Mouse (Mus musculus) midbrain, embryonic 15.5 days (tissue): ENCODE data around the gene Dennd1a. TPM values are rescaled to one million over a fixed set of nuclear protein-coding genes. Genes with fewer than 3 reads are reported as not detected.

ENCODE experiments used
- ATAC-seq: fragments of 200-750 bp; cut with Nextera tagmentation; replicated peaks from 2 replicates; pipeline ENCODE4 v1.8.0; 2017; ENCODE audit warnings: moderate TSS enrichment
- H3K27ac ChIP-seq: fragments of 300-500 bp; sonication (generic); 2 replicates; pipeline ENCODE4 v1.5.1; 2015; ENCODE audit warnings: mild to moderate bottlenecking, inconsistent platforms
- H3K27me3 ChIP-seq: fragments of 300-500 bp; sonication (generic); replicated peaks from 2 replicates; pipeline ENCODE4 v1.6.1; 2015; ENCODE audit warnings: inconsistent platforms
- H3K36me3 ChIP-seq: fragments of 300-500 bp; sonication (generic); replicated peaks from 2 replicates; pipeline ENCODE4 v1.6.1; 2015; ENCODE audit warnings: inconsistent platforms
- H3K4me1 ChIP-seq: fragments of 300-500 bp; sonication (generic); 2 replicates; pipeline ENCODE4 v1.6.1; 2015; ENCODE audit warnings: inconsistent platforms
- H3K4me2 ChIP-seq: fragments of 300-500 bp; sonication (generic); 2 replicates; pipeline ENCODE4 v1.6.1; 2015; ENCODE audit warnings: inconsistent platforms, mild to moderate bottlenecking, moderate library complexity
- H3K4me3 ChIP-seq: fragments of 300-500 bp; sonication (generic); 2 replicates; pipeline ENCODE4 v1.5.1; 2015; ENCODE audit warnings: mild to moderate bottlenecking, inconsistent platforms
- H3K9ac ChIP-seq: fragments of 300-500 bp; sonication (generic); 2 replicates; pipeline ENCODE4 v1.6.1; 2015; ENCODE audit warnings: mild to moderate bottlenecking, inconsistent platforms
- H3K9me3 ChIP-seq: fragments of 300-500 bp; sonication (generic); 2 replicates; pipeline ENCODE4 v1.6.1; 2016; ENCODE audit warnings: inconsistent platforms
- WGBS: fragments of 180-500 bp; shearing (Covaris S2); methylation state at CpG from one replicate; pipeline ENCODE4 v1.1.7; 2015; ENCODE audit warnings: mixed read lengths; 5-methylcytosine and 5-hydroxymethylcytosine counted together
- polyA plus RNA-seq: library from polyadenylated mRNA; unstranded; fragments of >200 nt; fragmentation: Nextera tagmentation; extraction: Ambion mirVana; gene quantifications from 2 replicates; pipeline ENCODE4 v1.2.1, GENCODE M21; 2015

The Dennd1a gene
- polyA plus RNA-seq, 1 experiment from 2014 or later: 26.1 TPM

DNA sequence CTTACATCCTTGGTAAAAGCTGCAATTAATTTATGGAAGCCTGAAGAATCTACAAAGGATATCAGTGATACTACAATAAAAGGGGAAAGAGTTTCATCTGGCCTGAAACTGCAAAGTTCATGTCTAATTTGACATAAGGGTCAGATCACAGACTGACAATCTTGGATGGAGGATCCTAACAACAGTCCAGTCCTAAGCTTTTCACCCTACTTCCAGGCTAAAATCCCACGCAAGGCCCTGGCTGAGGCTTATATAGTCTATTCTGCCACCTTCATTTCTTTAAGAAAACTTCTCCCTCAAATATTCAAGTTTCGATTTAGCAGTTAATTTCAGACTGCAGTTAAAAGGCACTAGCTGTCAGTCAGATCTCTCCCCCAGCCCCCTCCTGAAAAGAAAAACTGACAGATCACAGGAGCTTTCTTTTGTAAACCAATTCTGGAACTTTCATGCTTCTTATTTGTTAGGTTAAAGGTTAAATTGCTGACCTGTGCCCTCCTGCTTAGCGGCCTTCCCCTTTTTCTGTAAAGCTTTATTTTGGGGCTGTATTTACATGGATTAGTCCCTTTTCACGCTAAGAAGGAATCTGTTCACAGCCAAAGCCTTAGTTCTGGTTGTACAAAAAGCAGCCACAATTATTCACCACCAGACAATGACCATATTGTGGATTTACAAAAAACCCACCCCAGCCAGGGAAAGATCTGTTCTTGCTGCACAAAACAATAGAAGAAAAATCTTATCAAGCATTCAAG lies 66.3 kb downstream of the Dennd1a start:
- Histone ChIP-seq H3K36me3 (no peaks in the 10 kb centered on the region), H3K27ac (no peak overlapping the region), H3K4me1 (no peaks in the 10 kb centered on the region), H3K4me3 (no peak overlapping the region), H3K9ac (no peak overlapping the region), H3K27me3 (peaks cover 36% of the 10 kb centered on the region), H3K9me3 (no peaks in the 10 kb centered on the region), H3K4me2 (no peak overlapping the region)
- ATAC-seq: no peak
- 13% methylated on average over 4 of the region's 4 CpGs for WGBS

DNA sequence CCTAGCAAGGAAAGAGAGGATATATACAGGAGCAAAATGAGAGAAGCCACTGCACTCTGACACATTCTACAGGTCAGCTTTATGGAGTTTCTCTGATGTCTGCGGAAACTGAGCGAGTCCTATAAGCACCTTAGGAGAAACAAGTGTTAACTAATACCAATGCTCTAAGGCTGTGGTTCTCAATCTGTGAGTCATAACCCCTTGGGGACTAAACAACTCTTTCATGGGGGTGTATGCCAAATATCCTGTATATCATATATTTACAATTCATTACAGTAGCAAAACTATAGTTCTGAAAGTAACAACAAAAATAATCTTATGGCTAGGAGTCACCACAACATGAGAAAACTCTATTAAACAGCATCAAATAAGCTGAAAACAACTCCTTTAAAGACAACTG lies 67.5 kb downstream of the Dennd1a start:
- no peaks in the 10 kb centered on the region for H3K4me1 ChIP-seq
- no peak overlapping the region for H3K4me3 ChIP-seq
- ATAC-seq: no peak
- no peak overlapping the region for H3K9ac ChIP-seq
- no peaks in the 10 kb centered on the region for H3K36me3 ChIP-seq
- H3K27me3 ChIP-seq: peaks cover 27% of the 10 kb centered on the region
- WGBS: 89% methylated on average over 2 of the region's 2 CpGs
- H3K9me3 ChIP-seq: no peaks in the 10 kb centered on the region
- no peak overlapping the region for H3K4me2 ChIP-seq
- no peak overlapping the region for H3K27ac ChIP-seq

- Histone ChIP-seq H3K4me2 (no peak overlapping the region), H3K9ac (no peak overlapping the region), H3K4me1 (no peaks in the 10 kb centered on the region), H3K9me3 (no peaks in the 10 kb centered on the region; the same call in 1 of the 2 replicates), H3K27me3 (peaks cover 16% of the 10 kb centered on the region; the same call in 1 of the 2 replicates), H3K36me3 (no peaks in the 10 kb centered on the region), H3K4me3 (no peak overlapping the region), H3K27ac (no peak overlapping the region)
- 84% methylated on average over 1 of the region's 1 CpGs for WGBS
- ATAC-seq: no peak
Observed at GRCm38 (mm10) chr2:38213041-38213440, 74.1 kb downstream of the Dennd1a start.

DNA sequence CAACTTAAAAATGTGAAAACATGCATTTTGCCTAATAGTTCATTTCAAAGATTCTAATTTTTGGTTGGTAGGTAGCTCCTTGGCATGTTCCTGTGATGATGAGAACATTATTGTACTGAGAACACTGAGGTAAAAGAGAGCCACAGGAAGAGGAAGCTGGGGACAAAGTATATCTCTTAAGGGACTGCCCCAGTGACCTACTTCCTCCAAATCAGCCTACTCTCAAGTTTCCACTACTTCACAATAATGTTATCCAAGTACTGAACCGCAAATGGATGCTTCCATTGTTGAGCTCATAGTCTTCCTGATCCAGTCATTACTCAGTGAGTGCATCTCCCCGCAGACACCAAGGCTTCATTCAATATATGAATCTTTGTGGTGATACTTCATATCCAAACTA lies 75.8 kb downstream of the Dennd1a start:
- peaks cover 7% of the 10 kb centered on the region; the same call in 1 of the 2 replicates for H3K27me3 ChIP-seq
- no peaks in the 10 kb centered on the region; the same call in 1 of the 2 replicates for H3K9me3 ChIP-seq
- no peak overlapping the region for H3K27ac ChIP-seq
- H3K36me3 ChIP-seq: no peaks in the 10 kb centered on the region
- ATAC-seq: no peak
- no peaks in the 10 kb centered on the region for H3K4me1 ChIP-seq
- no peak overlapping the region for H3K4me3 ChIP-seq
- no peak overlapping the region for H3K9ac ChIP-seq
- WGBS: 90% methylated on average over 2 of the region's 2 CpGs
- no peak overlapping the region for H3K4me2 ChIP-seq

DNA sequence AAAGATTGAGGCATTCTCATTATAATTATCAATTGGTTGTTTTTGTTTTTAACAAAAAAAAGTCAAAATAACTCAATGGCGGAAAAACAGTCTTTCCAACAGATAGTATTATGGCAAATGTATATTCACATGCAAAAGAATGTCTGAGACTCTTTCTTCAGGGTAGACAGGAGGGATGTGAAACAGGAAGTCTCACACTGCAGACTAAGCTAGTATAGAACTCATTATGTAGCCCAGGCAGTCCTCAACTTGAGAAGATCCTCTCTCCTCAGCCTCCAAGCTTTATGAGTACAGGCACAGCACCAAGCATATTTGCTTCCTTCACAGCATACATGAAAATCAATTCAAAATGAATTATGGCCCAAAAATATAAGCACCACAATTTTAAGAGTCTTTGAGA lies 79.4 kb downstream of the Dennd1a start:
- Histone ChIP-seq H3K27me3 (no peaks in the 10 kb centered on the region), H3K4me2 (no peak overlapping the region), H3K36me3 (no peaks in the 10 kb centered on the region), H3K9me3 (no peaks in the 10 kb centered on the region; the same call in 1 of the 2 replicates), H3K27ac (no peak overlapping the region), H3K9ac (no peak overlapping the region), H3K4me3 (no peak overlapping the region), H3K4me1 (no peaks in the 10 kb centered on the region)
- WGBS: 94% methylated on average over 1 of the region's 1 CpGs
- ATAC-seq: no peak

GRCm38 (mm10) chr2:38205281-38205680 lies 81.9 kb downstream of the Dennd1a start:
- WGBS: 74% methylated on average over 5 of the region's 5 CpGs
- ATAC-seq: no peak
- no peak overlapping the region for H3K9ac ChIP-seq
- H3K9me3 ChIP-seq: no peaks in the 10 kb centered on the region; the same call in 1 of the 2 replicates
- H3K4me1 ChIP-seq: no peaks in the 10 kb centered on the region
- no peak overlapping the region for H3K4me2 ChIP-seq
- no peak overlapping the region for H3K27ac ChIP-seq
- no peaks in the 10 kb centered on the region for H3K36me3 ChIP-seq
- no peaks in the 10 kb centered on the region for H3K27me3 ChIP-seq
- no peak overlapping the region for H3K4me3 ChIP-seq

- no peak for ATAC-seq
- H3K9me3 ChIP-seq: no peaks in the 10 kb centered on the region; the same call in 1 of the 2 replicates
- no peaks in the 10 kb centered on the region for H3K27me3 ChIP-seq
- no peak overlapping the region for H3K4me2 ChIP-seq
- WGBS: 57% methylated on average over 2 of the region's 2 CpGs
- H3K4me1 ChIP-seq: no peaks in the 10 kb centered on the region
- H3K4me3 ChIP-seq: no peak overlapping the region
- no peak overlapping the region for H3K9ac ChIP-seq
- H3K27ac ChIP-seq: no peak overlapping the region
- no peaks in the 10 kb centered on the region for H3K36me3 ChIP-seq
Observed at GRCm38 (mm10) chr2:38204696-38205095, 82.5 kb downstream of the Dennd1a start.

- peaks cover 6% of the 10 kb centered on the region for H3K4me1 ChIP-seq
- no peak for ATAC-seq
- no peak overlapping the region for H3K27ac ChIP-seq
- H3K36me3 ChIP-seq: no peaks in the 10 kb centered on the region
- no peak overlapping the region for H3K9ac ChIP-seq
- H3K27me3 ChIP-seq: no peaks in the 10 kb centered on the region
- H3K4me2 ChIP-seq: no peak overlapping the region
- H3K9me3 ChIP-seq: no peaks in the 10 kb centered on the region
- WGBS: 75% methylated on average over 1 of the region's 1 CpGs
- no peak overlapping the region for H3K4me3 ChIP-seq
Observed at GRCm38 (mm10) chr2:38198072-38198471, 89.1 kb downstream of the Dennd1a start.

DNA sequence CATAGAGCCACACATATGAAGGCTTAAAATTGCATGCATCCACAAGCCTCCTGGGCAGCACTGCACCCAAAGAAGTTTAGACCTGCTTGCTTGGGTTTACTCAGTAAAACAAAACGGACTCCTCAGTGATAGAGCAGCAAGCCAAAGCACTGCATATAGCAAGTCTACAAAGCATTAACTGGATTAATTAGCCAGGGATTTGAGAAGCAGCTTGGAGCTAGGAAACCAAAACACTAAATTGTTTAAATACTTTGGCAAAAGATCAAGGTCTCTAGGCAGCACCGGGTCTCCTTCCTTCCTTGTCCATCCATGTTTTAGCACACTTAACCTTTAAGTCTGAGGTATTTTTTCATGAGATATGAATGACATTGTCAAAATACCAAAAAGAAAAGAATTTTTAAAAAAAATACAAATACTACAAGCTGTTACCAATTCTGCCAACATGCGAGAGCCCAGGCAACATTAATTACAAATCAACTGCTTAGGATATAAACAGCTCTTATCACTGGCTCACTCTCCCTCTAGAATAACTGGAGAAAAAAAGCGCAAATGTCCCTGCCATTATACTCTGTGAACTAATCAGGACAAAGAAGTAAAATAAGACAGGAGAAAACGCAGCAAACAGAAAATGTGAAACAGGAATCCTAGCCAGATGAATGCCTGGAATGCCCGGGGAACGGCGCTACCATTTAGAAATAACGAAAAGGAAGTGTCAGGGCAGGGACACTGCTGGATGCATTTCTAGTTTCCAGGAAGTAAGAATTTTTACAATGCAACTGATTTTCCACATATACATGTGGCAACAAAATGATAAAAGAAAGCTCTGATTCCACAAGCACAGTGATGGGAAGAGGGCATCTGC lies 90.8 kb downstream of the Dennd1a start:
- Histone ChIP-seq H3K4me2 (no peak overlapping the region), H3K4me1 (peaks cover 6% of the 10 kb centered on the region), H3K27me3 (no peaks in the 10 kb centered on the region), H3K36me3 (no peaks in the 10 kb centered on the region), H3K9me3 (no peaks in the 10 kb centered on the region), H3K4me3 (no peak overlapping the region), H3K27ac (0 out of 2 replicates have a peak overlapping the region, but pooled peaks have one; percentile 38), H3K9ac (no peak overlapping the region)
- 35% methylated on average over 9 of the region's 9 CpGs for WGBS
- no peak for ATAC-seq

GRCm38 (mm10) chr2:38192007-38192406 lies 95.2 kb downstream of the Dennd1a start:
- no peak for ATAC-seq
- Histone ChIP-seq H3K9ac (no peak overlapping the region), H3K4me3 (no peak overlapping the region), H3K4me1 (peaks cover 6% of the 10 kb centered on the region), H3K9me3 (no peaks in the 10 kb centered on the region), H3K27me3 (no peaks in the 10 kb centered on the region), H3K36me3 (no peaks in the 10 kb centered on the region), H3K27ac (no peak overlapping the region), H3K4me2 (no peak overlapping the region)
- WGBS: 95% methylated on average over 1 of the region's 1 CpGs

DNA sequence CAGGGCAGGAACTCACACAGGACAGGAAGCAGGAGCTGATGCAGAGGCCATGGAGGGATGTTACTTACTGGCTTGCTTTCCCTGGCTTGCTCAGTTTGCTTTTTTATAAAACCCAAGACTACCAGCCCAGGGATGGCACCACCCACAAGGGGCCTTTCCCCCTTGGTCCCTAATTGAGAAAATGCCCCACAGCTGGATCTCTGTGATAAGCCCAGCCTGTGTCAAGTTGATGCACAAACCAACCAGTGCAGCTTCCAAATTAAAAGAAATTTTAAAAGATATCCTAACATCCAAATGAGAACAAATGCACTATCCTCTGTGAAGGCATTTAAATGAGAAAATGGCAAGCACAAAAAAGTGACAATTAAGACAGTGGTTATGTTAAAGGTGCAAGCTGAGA lies 95.6 kb downstream of the Dennd1a start:
- H3K9me3 ChIP-seq: no peaks in the 10 kb centered on the region
- no peak overlapping the region for H3K4me3 ChIP-seq
- peaks cover 2% of the 10 kb centered on the region for H3K4me1 ChIP-seq
- H3K4me2 ChIP-seq: no peak overlapping the region
- no peak overlapping the region for H3K27ac ChIP-seq
- no peaks in the 10 kb centered on the region for H3K27me3 ChIP-seq
- ATAC-seq: no peak
- H3K36me3 ChIP-seq: no peaks in the 10 kb centered on the region
- H3K9ac ChIP-seq: no peak overlapping the region

GRCm38 (mm10) chr2:38186438-38186837 lies 100.8 kb downstream of the Dennd1a start:
- no peaks in the 10 kb centered on the region for H3K36me3 ChIP-seq
- H3K4me3 ChIP-seq: no peak overlapping the region
- H3K9me3 ChIP-seq: no peaks in the 10 kb centered on the region
- H3K4me2 ChIP-seq: no peak overlapping the region
- H3K4me1 ChIP-seq: no peaks in the 10 kb centered on the region
- no peak overlapping the region for H3K27ac ChIP-seq
- ATAC-seq: no peak
- 68% methylated on average over 2 of the region's 2 CpGs for WGBS
- H3K9ac ChIP-seq: no peak overlapping the region
- H3K27me3 ChIP-seq: no peaks in the 10 kb centered on the region
